In the genomic region with DNA sequence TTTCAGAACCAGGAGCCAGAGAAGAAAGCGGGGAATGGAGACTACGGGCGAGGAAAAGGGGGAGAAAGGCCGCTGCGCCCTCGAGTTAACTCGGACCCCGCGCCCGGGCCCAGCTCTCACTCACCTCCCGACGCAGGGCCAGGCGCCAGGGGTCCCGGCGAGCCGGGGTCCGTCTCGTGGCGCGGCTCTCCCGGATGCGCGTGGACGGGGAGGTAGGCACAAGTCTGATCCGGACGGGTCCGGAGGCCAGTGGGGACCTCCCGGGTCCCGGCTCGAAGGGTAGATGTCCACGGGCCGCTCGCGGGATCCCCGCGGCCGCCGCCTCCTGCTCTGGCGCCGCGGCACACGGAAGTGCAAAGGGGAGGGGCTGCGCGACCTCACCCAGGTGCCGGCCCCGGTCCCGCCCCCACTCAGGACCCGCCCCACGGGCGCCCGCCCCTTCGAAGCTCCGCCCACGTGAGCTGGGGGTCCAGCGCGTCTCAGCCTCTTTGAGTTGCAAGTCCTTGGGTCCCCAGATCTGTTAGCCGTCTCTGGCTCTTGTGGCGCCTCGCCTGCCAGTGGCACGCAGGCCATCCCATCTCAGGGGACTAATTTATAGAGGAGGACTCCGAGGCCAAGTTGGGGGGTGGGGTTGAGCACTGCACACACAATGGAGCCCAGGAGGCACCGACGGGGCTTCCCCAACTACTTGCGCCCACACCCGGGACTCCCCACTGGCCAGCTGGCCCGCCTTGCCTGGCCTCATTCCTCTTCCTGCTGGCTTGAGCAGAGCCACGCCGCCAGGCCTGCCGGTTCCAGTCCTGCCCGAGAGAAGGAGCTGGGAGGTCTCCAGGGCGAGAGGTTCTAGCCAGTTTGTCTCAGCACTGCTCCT, we compare ENCODE assay signal across 8 mouse cellular contexts. TPM values are rescaled to one million over a fixed set of nuclear protein-coding genes. Genes with fewer than 3 reads are reported as not detected.
DNase-seq lines count a peak whose midpoint lies in the region; ATAC-seq lines count a peak whose summit lies in the region.

A gene (minus strand): TSS at position 355 of the 871 bp plus-strand sequence.

- H3K4me3 ChIP-seq in hindbrain, embryonic 12.5 days: peak within 1 kb of the TSS; percentile 65

- peak within 1 kb of the TSS; percentile 65 for H3K4me2 ChIP-seq in hindbrain, embryonic 12.5 days (replicated peaks)

- H3K27me3 ChIP-seq in hindbrain, embryonic 12.5 days: peaks cover 19% of the 10 kb centered on the region

- DNase-seq in R1 (ENCODE audit: low read depth, low spot score): peak; percentile 88
- peak; percentile 53 for DNase-seq in cerebellum, adult 9-10 months
- peak; percentile 59 to 67 for DNase-seq in frontal cortex, postnatal 10 days (ENCODE audit: low spot score in 2 of 2)
- peak in 1 of 2 experiments; percentile 29 for DNase-seq in layer of hippocampus, postnatal 25 days (ENCODE audit: extremely low spot score in 1 of 2, low spot score in 1 of 2)
- peak; percentile 88 for DNase-seq in lung, postnatal 36 days
- peak; percentile 88 for DNase-seq in retina, postnatal 1 day
- peak; percentile 86 for DNase-seq in urinary bladder, postnatal 14 days (ENCODE audit: low spot score)

- peak within 1 kb of the TSS; percentile 71 for H3K9ac ChIP-seq in hindbrain, embryonic 12.5 days

- ATAC-seq in hindbrain, embryonic 12.5 days (ENCODE audit: low FRiP score): peak; percentile 45

- H3K9me3 ChIP-seq in hindbrain, embryonic 12.5 days (replicated peaks): no peaks in the 10 kb centered on the region

- no peaks in the 10 kb centered on the region for H3K36me3 ChIP-seq in hindbrain, embryonic 12.5 days

- H3K27ac ChIP-seq in hindbrain, embryonic 12.5 days: peak within 1 kb of the TSS; percentile 9; the same call in 1 of the 2 replicates

- WGBS in hindbrain, embryonic 12.5 days: under 1% methylated on average over 71 of the region's 71 CpGs

- H3K4me1 ChIP-seq in hindbrain, embryonic 12.5 days: peaks cover 25% of the 10 kb centered on the region

RNA-seq across cellular contexts. Expression of the gene that starts here (rescaled TPM):
- 42.3 and 44.2 TPM in 2 replicates for polyA plus RNA-seq in hindbrain, embryonic 12.5 days (2016; fragmentation: Nextera tagmentation; extraction: Ambion mirVana)
- 10 to 100 TPM; 27.3 to 30.6 TPM for total RNA-seq in layer of hippocampus, postnatal 25 days (2021)
